Mouse (Mus musculus) NIH3T3 (cell line): ENCODE results near the gene Ubac2.

ENCODE experiments used
- DNase-seq: peaks from one replicate; pipeline ENCODE4 v3.0.0-alpha.2; 2012; ENCODE audit warnings: low read depth

Ubac2 gene

GRCm38 (mm10) chr14:121924876-121925275 lies 46.5 kb downstream of the Ubac2 start:
- no peak for DNase-seq

- DNase-seq, result no peak
These were observed 48.5 kb downstream of the Ubac2 start for GRCm38 (mm10) chr14:121926901-121927300.

GRCm38 (mm10) chr14:121927451-121927850 lies 49.0 kb downstream of the Ubac2 start:
- DNase-seq, result no peak

- DNase-seq, result peak; percentile 82
These were observed 50.1 kb downstream of the Ubac2 start for GRCm38 (mm10) chr14:121928375-121929137.

GRCm38 (mm10) chr14:121929243-121929951 lies 51.0 kb downstream of the Ubac2 start:
- DNase-seq, result no peak

GRCm38 (mm10) chr14:121930731-121931383 lies 52.4 kb downstream of the Ubac2 start:
- DNase-seq, result no peak

- DNase-seq, result no peak
These were observed 53.2 kb downstream of the Ubac2 start for GRCm38 (mm10) chr14:121931594-121931993.

GRCm38 (mm10) chr14:121932180-121932579 lies 53.8 kb downstream of the Ubac2 start:
- DNase-seq, result no peak

- DNase-seq, result no peak
These were observed 55.6 kb downstream of the Ubac2 start for GRCm38 (mm10) chr14:121933906-121934596.

- DNase-seq, result no peak
These were observed 56.2 kb downstream of the Ubac2 start for GRCm38 (mm10) chr14:121934597-121934946.

GRCm38 (mm10) chr14:121936356-121936755 lies 57.9 kb downstream of the Ubac2 start:
- DNase-seq, result no peak

GRCm38 (mm10) chr14:121936856-121937255 lies 58.4 kb downstream of the Ubac2 start:
- no peak for DNase-seq

GRCm38 (mm10) chr14:121937601-121938255 lies 59.3 kb downstream of the Ubac2 start:
- no peak for DNase-seq

GRCm38 (mm10) chr14:121938256-121939191 lies 60.1 kb downstream of the Ubac2 start:
- DNase-seq, result no peak

- DNase-seq, result no peak
These were observed 61.2 kb downstream of the Ubac2 start for GRCm38 (mm10) chr14:121939582-121939981.

- no peak for DNase-seq
These were observed 67.7 kb downstream of the Ubac2 start for GRCm38 (mm10) chr14:121946131-121946530.

GRCm38 (mm10) chr14:121946728-121947127 lies 68.3 kb downstream of the Ubac2 start:
- DNase-seq, result no peak

- no peak for DNase-seq
These were observed 68.9 kb downstream of the Ubac2 start for GRCm38 (mm10) chr14:121947201-121947760.

GRCm38 (mm10) chr14:121947966-121948365 lies 69.5 kb downstream of the Ubac2 start:
- DNase-seq, result no peak

- DNase-seq, result no peak
These were observed 71.0 kb downstream of the Ubac2 start for GRCm38 (mm10) chr14:121949436-121949835.
